Mouse (Mus musculus): ENCODE measurements around the gene C7.
"Not testable (repeated sequence)": the region's sequence is repeated elsewhere in the genome, so short reads cannot be mapped to it uniquely, and the experiment has no call there.

The C7 gene

GRCm38 (mm10) chr15:5063635-5064034, at the start of gene C7:
TSS of gene C7 (minus strand) at chr15:5063740.
- DNase-seq (ENCODE audit: extremely low spot score), result no peak

GRCm38 (mm10) chr15:5112651-5113050, 49.1 kb upstream of the C7 start:
- no peak for DNase-seq (ENCODE audit: extremely low spot score)

GRCm38 (mm10) chr15:5108655-5109040, 45.1 kb upstream of the C7 start:
- DNase-seq (ENCODE audit: extremely low spot score), result no peak

GRCm38 (mm10) chr15:5107686-5108654, 44.4 kb upstream of the C7 start, which contains the start of gene Card6:
TSS of gene Card6 (minus strand) at chr15:5108539.
- no peak for DNase-seq (ENCODE audit: extremely low spot score)

GRCm38 (mm10) chr15:5106293-5106692, 42.8 kb upstream of the C7 start:
- no peak for DNase-seq (ENCODE audit: extremely low spot score)

- no peak for DNase-seq (ENCODE audit: extremely low spot score)
Observed at GRCm38 (mm10) chr15:5105891-5106290, 42.4 kb upstream of the C7 start.

- no peak for DNase-seq (ENCODE audit: extremely low spot score)
Observed at GRCm38 (mm10) chr15:5102312-5102711, 38.8 kb upstream of the C7 start.

- DNase-seq (ENCODE audit: extremely low spot score), result no peak
Observed at GRCm38 (mm10) chr15:5097376-5097775, 33.8 kb upstream of the C7 start.

- no peak for DNase-seq (ENCODE audit: extremely low spot score)
Observed at GRCm38 (mm10) chr15:5095534-5096301, 32.2 kb upstream of the C7 start.

GRCm38 (mm10) chr15:5090131-5090530, 26.6 kb upstream of the C7 start:
- DNase-seq (ENCODE audit: extremely low spot score), result no peak

- no peak for DNase-seq (ENCODE audit: extremely low spot score)
Observed at GRCm38 (mm10) chr15:5088850-5089608, 25.5 kb upstream of the C7 start.

- DNase-seq (ENCODE audit: extremely low spot score), result no peak
Observed at GRCm38 (mm10) chr15:5086162-5086561, 22.6 kb upstream of the C7 start.

GRCm38 (mm10) chr15:5081235-5081634, 17.7 kb upstream of the C7 start:
- no peak for DNase-seq (ENCODE audit: extremely low spot score)

- peak; percentile 35 for DNase-seq (ENCODE audit: extremely low spot score)
Observed at GRCm38 (mm10) chr15:5068801-5069518, 5.4 kb upstream of the C7 start.

- peak; percentile 15 for DNase-seq (ENCODE audit: extremely low spot score)
Observed at GRCm38 (mm10) chr15:5045560-5046284, 17.8 kb downstream of the C7 start.

GRCm38 (mm10) chr15:5029256-5029655, 34.3 kb downstream of the C7 start:
- no peak for DNase-seq (ENCODE audit: extremely low spot score)

- DNase-seq (ENCODE audit: extremely low spot score), result not testable (repeated sequence)
Observed at GRCm38 (mm10) chr15:5023479-5024265, 39.9 kb downstream of the C7 start.

- DNase-seq (ENCODE audit: extremely low spot score), result no peak
Observed at GRCm38 (mm10) chr15:5009644-5010107, 53.9 kb downstream of the C7 start.

- no peak for DNase-seq (ENCODE audit: extremely low spot score)
Observed at GRCm38 (mm10) chr15:5003503-5004196, 59.9 kb downstream of the C7 start.
